Mouse (Mus musculus) kidney, adult 2 months (tissue): ENCODE data around the gene Fcho1. TPM values are rescaled to one million over a fixed set of nuclear protein-coding genes. Genes with fewer than 3 reads are reported as not detected.
"Not testable (repeated sequence)": the region's sequence is repeated elsewhere in the genome, so short reads cannot be mapped to it uniquely, and the experiment has no call there.

Experiments used
- DNase-seq: peaks from one replicate; pipeline ENCODE4 v3.0.0; 2021
- H3K27ac ChIP-seq: fragments of 200-500 bp; 2 replicates; pipeline ENCODE4 v1.5.1; 2012; ENCODE audit warnings: low read depth, low read length, control low read depth, inconsistent platforms; ENCODE audit not compliant: insufficient read depth
- H3K27me3 ChIP-seq: fragments of 200-500 bp; replicated peaks from 2 replicates; pipeline ENCODE4 v1.6.1; 2012; ENCODE audit warnings: mild to moderate bottlenecking, moderate library complexity, low read length, inconsistent platforms; ENCODE audit not compliant: control insufficient read depth, insufficient read depth
- H3K36me3 ChIP-seq: fragments of 200-500 bp; 2 replicates; pipeline ENCODE4 v1.6.1; 2012; ENCODE audit warnings: mild to moderate bottlenecking, moderate library complexity, low read length, inconsistent platforms; ENCODE audit not compliant: control insufficient read depth, insufficient read depth
- H3K4me1 ChIP-seq: fragments of 200-500 bp; 2 replicates; pipeline ENCODE4 v1.6.1; 2011; ENCODE audit warnings: low read length; ENCODE audit not compliant: control insufficient read depth, insufficient read depth
- H3K4me3 ChIP-seq: fragments of 200-500 bp; 2 replicates; pipeline ENCODE4 v1.5.1; 2011; ENCODE audit warnings: mild to moderate bottlenecking, low read depth, low read length, control low read depth; ENCODE audit not compliant: insufficient read depth
- CTCF ChIP-seq: fragments of 200-500 bp; conservative IDR thresholded peaks from 2 replicates; pipeline ENCODE4 v1.5.1; 2011; ENCODE audit warnings: low read depth, mild to moderate bottlenecking, control low read depth, low read length, moderate library complexity, mixed read lengths; ENCODE audit not compliant: insufficient read depth, insufficient read length
- POLR2A ChIP-seq: fragments of 200-500 bp; IDR thresholded peaks from one replicate; pipeline ENCODE4 v1.6.1; 2011; ENCODE audit warnings: low read depth, low read length, control low read depth
- WGBS: fragments of 180-500 bp; shearing (Covaris S2); methylation state at CpG from one replicate; pipeline ENCODE4 v1.1.7; 2018; 5-methylcytosine and 5-hydroxymethylcytosine counted together
- polyA plus RNA-seq: library from polyadenylated mRNA; depleted of rRNA; stranded (reverse); fragments of >200 nt; gene quantifications from 2 replicates; pipeline ENCODE4 v1.2.3, GENCODE M21; 2012

Fcho1 gene
- polyA plus RNA-seq, 1 experiment: 9.5 TPM

DNA sequence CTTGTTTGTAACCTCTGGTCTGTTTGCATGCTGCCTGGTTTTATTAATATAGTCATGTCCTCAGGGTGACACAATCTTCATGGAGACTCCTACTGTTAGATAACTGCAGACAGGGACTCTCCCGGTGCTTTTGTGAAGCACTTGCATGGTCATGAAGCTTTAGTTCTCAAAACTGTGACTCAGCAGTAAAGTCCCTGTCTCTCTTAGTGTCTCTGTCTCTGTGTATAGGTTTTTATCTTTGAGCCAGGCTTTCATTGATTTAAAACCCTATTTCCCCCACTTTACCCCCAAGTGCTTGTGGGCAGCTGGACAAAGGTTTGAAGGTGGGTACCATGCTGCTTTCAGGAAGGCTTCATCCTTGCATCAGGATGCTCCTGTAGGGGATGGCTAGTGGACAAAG is 19.8 kb upstream of the Fcho1 start:
- no peaks in the 10 kb centered on the region for H3K27me3 ChIP-seq
- TF ChIP-seq CTCF (no peak), POLR2A (no peak)
- 90% methylated on average over 1 of the region's 1 CpGs for WGBS
- no peaks in the 10 kb centered on the region for H3K4me1 ChIP-seq
- H3K27ac ChIP-seq: no peak overlapping the region
- H3K36me3 ChIP-seq: no peaks in the 10 kb centered on the region
- no peak overlapping the region for H3K4me3 ChIP-seq
- no peak for DNase-seq

DNA sequence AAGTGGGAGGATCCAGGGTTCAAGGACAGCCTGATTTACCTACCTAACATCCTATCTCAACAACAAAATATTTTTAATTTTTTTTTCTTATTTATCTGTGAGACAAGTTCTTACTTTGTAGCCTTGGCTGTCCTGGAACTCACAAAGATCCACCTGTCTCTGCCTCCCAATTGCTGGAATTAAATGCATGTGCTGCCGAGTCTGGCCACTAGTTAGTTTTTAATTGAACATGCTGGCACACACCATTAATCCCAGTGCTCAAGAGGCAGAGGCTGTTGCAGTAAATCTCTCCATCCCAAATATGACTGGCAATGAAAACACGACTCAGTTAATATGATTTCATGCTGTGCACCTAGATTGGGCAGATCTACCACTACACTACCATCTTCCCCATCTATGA is 17.3 kb upstream of the Fcho1 start:
- H3K27ac ChIP-seq: no peak overlapping the region
- WGBS: 49% methylated on average over 2 of the region's 2 CpGs
- H3K4me1 ChIP-seq: no peaks in the 10 kb centered on the region
- H3K36me3 ChIP-seq: no peaks in the 10 kb centered on the region
- no peak overlapping the region for H3K4me3 ChIP-seq
- TF ChIP-seq POLR2A (no peak), CTCF (no peak)
- no peaks in the 10 kb centered on the region for H3K27me3 ChIP-seq
- DNase-seq: no peak

DNA sequence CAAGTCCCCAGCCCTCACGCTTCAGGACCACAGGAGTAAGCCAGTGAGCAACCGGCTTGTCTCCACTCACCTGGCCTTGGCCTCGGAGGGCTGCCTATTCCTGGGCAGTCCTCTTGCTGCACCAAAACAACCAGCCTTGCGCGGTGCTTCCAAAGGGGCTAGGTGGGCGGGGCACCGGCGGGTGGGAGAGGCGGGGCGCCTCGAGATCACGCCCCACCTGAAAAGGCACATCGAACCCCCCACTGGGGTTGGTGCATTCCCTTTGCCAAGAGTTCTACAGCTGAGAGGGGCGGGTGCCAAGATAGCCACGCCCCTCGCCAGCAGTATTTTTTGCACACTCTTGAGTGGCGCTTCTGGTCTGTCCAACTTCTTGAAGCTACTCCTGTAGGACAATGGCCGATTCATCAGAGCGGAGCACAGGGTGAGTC is 16.2 kb upstream of the Fcho1 start:
- no peak for TF ChIP-seq POLR2A
- no peak for TF ChIP-seq CTCF
- H3K4me3 ChIP-seq: no peak overlapping the region
- DNase-seq: peak; percentile 26

DNA sequence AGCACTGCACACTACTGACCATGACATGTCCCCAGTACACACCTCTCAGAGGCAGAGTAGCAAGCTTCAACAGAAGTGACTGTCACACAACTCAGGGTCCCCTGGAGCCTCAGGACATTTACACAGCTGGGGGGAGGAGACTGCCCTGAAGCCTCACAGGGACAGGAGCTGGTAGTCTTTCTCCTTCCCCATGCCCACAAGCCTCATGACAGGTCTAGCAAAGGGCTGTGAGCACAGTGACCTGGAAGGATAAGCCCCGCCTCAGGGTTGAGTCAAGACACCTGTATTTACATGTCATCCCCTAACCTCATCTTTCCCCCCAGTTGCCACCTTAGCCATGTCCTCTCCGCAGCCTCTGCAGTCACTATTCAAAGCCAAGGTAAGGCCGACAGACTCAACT is 15.7 kb upstream of the Fcho1 start:
- Histone ChIP-seq H3K36me3 (no peaks in the 10 kb centered on the region), H3K27me3 (no peaks in the 10 kb centered on the region), H3K27ac (no peak overlapping the region), H3K4me1 (no peaks in the 10 kb centered on the region), H3K4me3 (no peak overlapping the region)
- TF ChIP-seq CTCF: no peak
- no peak for DNase-seq
- WGBS: 48% methylated on average over 3 of the region's 3 CpGs

More for the DNA sequence above, 16.2 kb upstream of the Fcho1 start:
- Histone ChIP-seq H3K4me1 (no peaks in the 10 kb centered on the region), H3K27me3 (no peaks in the 10 kb centered on the region), H3K27ac (no peak overlapping the region), H3K36me3 (no peaks in the 10 kb centered on the region)
- 7% methylated on average over 19 of the region's 19 CpGs for WGBS

DNA sequence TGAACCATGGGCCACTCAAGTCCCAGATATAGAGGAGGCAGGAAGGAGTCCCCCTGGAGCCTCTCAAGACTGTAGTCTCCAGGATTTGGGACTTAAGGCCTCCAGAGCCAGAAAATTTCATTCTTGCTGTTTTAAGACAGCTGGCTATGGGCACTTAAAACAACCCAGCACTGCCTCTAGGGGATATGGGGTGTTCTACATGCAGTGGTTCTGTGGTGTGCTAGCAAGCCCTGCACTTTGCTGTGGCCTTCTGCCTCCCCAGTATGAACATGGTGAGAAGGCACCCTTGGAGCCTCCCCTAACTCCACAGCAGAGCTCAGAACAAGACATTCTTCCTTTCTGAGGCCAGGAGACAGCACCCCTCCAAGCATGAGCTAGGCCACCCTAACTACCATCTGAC is 12.8 kb upstream of the Fcho1 start:
- DNase-seq, H3K27ac ChIP-seq, H3K4me3 ChIP-seq, H3K4me1 ChIP-seq, H3K27me3 ChIP-seq, H3K36me3 ChIP-seq: not testable (repeated sequence)

DNA sequence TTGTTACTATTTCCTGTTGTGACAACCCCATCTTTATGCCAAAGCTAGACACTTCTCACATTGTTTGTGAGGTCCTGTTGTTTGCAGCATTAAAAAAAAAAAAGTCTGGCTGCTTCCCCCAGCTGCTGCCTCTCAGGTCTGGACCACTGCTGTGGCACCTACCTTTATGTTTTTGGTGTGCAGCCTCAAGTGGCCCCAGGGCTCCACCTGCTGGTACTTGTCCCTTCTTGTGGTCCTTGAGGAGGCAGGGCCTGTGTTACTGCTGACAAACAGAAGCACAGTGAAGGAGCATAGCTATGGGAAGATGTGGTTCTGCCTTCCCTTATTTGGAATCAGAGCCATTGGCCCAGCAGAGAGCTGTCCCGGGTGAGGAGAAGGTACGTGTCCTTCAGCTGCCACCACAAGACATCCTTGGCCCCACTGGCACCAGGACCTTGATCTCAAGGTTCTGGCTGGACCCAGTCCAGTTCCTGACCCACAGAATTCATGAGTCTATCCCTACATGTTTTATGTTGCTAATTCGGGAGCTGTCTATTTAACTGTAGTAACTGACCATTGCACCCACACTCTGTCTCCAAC is 6.2 kb upstream of the Fcho1 start:
- peak; percentile 57 for TF ChIP-seq CTCF
- TF ChIP-seq POLR2A: no peak
- Histone ChIP-seq H3K4me1 (no peaks in the 10 kb centered on the region), H3K4me3 (no peak overlapping the region), H3K36me3 (no peaks in the 10 kb centered on the region), H3K27ac (no peak overlapping the region), H3K27me3 (no peaks in the 10 kb centered on the region)
- DNase-seq: peak; percentile 62
- WGBS: 49% methylated on average over 3 of the region's 3 CpGs

DNA sequence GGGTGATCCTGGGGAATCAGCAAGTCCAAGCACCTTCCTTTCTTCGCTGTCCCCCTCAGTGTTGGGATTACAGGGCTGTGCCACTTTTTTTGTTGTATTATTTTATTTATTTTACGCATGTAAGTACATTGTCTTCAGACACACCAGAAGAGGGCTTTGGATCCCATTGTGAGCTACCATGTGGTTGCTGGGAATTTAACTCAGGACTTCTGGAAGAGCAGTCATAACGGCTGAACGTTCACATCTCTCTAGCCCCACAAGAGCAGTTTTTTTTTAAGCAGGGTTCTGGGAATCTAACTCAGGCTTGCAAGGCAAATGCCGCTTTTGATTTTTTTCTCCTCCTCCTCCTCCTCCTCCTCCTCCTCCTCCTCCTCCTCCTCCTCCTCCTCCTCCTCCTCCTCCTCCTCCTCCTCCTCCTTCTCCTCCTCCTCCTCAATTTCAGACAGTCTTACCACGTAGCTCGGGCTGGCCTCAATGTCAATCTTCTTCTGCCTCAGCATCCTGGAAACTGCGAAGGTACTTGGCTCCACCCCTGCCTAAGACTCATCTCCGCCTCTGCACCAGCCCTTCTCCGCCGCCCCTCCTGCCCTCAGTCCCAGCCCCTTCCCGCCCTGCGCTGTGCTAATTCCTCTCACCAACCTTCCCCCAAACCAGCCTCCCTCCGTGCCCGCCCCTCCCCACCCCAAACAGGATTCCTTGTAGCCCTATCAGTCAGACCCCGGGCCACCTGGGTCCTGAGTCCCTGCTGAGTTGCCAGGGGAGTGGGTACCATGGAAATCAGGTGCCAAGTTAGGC is 3.5 kb upstream of the Fcho1 start:
- WGBS: 10% methylated on average over 14 of the region's 16 CpGs
- H3K27me3 ChIP-seq: no peaks in the 10 kb centered on the region
- H3K4me3 ChIP-seq: no peak overlapping the region
- H3K27ac ChIP-seq: no peak overlapping the region
- DNase-seq: no peak
- TF ChIP-seq POLR2A: no peak
- TF ChIP-seq CTCF: no peak
- H3K4me1 ChIP-seq: no peaks in the 10 kb centered on the region
- no peaks in the 10 kb centered on the region for H3K36me3 ChIP-seq
